Mouse (Mus musculus): ENCODE data around the gene Josd2. TPM values are rescaled to one million over a fixed set of nuclear protein-coding genes. Genes with fewer than 3 reads are reported as not detected.

The Josd2 gene
- polyA plus RNA-seq, 1 experiment from 2014 or later = 92.9 TPM

DNA sequence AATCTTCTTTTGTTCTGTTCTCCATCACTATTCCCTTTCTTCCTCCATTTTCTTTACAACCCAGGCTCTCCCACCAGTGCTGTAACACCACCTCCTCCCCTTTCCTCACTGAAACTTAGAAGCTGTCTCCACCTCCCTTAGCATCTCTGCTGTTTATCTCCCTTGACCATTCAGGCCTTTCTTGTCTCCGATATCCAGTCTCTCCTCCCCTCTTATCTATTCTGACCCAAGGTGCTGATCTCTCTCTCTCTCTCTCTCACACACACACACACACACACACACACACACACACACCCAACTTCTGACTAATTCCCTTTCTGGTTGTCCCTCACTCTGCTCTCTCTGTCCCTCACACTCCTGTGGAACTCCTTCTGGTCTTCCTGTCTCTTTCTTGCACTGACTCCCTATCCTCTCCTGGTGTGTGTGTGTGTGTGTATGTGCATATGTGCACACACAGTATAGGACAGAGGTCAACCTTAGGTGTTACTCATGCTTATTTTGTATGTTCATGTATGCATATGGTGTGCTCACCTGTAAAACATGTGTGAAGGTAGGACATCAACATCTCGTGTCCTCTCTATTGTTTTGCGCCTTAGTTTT is 15.2 kb downstream of the Josd2 start:
- no peaks in the 10 kb centered on the region for H3K4me1 ChIP-seq
- no peak for ATAC-seq (ENCODE audit: insufficient number of reproducible peaks, low FRiP score, low TSS enrichment, low read depth)
- H3K27me3 ChIP-seq = peaks cover 18% of the 10 kb centered on the region
- no peak overlapping the region for H3K9ac ChIP-seq
- H3K36me3 ChIP-seq = 0 out of 2 replicates have a peak, but pooled peaks cover 4% of the 10 kb centered on the region
- no peak overlapping the region for H3K4me3 ChIP-seq
- H3K4me2 ChIP-seq = no peak overlapping the region
- H3K27ac ChIP-seq = no peak overlapping the region
- no peaks in the 10 kb centered on the region for H3K9me3 ChIP-seq
- WGBS = 69% methylated on average over 3 of the region's 3 CpGs

DNA sequence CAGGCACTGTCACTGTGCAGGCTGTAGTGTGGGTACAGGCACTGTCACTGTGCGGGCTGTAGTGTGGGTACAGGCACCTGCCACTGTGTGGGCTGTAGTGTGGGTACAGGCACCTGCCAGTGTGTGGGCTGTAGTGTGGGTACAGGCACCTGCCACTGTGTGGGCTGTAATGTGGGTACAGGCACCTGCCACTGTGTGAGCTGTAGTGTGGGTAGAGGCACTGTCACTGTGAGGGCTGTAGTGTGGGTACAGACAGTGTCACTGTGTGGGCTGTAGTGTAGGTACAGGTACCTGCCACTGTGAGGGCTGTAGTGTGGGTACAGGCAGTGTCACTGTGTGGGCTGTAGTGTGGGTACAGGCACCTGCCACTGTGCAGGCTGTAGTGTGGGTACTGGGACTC is 16.3 kb downstream of the Josd2 start:
- WGBS = 91% methylated on average over 1 of the region's 1 CpGs
- H3K36me3 ChIP-seq = peaks cover 12% of the 10 kb centered on the region
- no peak overlapping the region for H3K4me2 ChIP-seq
- no peak overlapping the region for H3K4me3 ChIP-seq
- H3K9me3 ChIP-seq = no peaks in the 10 kb centered on the region
- no peak for ATAC-seq (ENCODE audit: insufficient number of reproducible peaks, low FRiP score, low TSS enrichment, low read depth)
- no peak overlapping the region for H3K9ac ChIP-seq
- no peak overlapping the region for H3K27ac ChIP-seq
- H3K27me3 ChIP-seq = peaks cover 18% of the 10 kb centered on the region
- no peaks in the 10 kb centered on the region for H3K4me1 ChIP-seq

DNA sequence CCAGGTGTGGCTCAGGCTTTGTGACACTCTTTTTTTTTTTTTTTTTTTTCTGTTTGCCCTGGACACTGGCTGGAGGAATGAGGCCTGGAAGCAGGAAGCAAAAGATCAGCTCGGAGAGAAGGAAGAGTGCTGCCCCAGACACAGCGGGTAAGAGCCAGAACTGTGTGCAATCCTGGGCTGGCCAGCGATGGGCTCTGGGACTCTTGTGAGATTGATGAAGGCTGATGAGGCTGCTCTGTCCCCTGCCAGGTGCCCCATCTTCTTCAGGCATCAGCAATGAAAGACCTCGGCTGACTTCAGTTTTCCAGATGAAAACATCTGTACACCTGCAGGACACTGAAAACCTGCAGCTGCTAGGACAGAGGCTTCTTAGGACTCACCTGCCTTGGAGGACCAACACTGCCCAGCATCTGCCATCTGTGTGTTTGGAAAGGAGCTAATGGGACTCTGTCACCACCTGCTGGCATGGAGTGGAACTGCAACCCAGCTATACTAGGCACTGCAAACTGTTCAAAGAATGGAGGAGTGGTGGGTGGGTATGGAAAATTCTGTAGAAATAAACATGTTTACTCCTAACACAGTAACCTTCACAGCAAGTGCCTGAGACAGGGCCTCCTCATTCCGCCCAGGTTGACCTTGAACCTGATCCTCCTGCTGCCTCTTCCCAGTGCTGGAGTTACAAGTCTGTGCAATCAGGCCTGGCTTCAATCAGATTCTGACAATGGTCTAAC is 17.2 kb downstream of the Josd2 start:
- no peak for ATAC-seq (ENCODE audit: insufficient number of reproducible peaks, low FRiP score, low TSS enrichment, low read depth)
- Histone ChIP-seq H3K4me2 (no peak overlapping the region), H3K9ac (no peak overlapping the region), H3K27me3 (peaks cover 18% of the 10 kb centered on the region), H3K27ac (no peak overlapping the region), H3K4me1 (no peaks in the 10 kb centered on the region), H3K4me3 (no peak overlapping the region), H3K36me3 (peaks cover 19% of the 10 kb centered on the region), H3K9me3 (no peaks in the 10 kb centered on the region)
- 39% methylated on average over 5 of the region's 5 CpGs for WGBS

DNA sequence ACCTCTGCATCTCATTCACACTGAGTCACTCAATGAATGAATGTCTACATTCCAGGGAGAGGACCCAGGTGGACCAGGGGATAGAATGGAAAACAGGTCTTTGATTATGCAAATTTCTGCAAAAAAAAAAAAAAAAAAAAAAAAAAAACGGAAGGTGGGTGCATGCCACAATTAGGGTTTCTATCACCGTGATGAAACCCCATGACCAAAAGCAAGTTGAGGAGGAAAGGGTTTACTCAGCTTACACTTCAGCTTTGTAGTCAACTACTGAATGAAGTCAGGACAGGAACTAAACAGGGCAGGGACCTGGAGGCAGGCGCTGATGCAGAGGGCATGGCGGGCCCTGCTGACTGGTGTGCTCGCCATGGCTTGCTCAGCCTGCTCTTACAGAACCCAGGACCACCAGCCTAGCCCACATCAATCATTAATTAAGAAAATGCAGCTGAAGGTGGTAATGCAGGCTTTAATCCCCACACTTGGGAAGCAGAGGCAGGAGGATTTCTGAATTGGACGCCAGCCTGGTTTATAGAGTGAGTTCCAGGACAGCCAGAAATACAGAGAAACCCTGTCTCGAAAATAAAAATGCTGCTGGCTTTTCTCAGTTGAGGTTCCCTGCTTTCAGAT is 17.9 kb downstream of the Josd2 start:
- no peaks in the 10 kb centered on the region for H3K4me1 ChIP-seq
- ATAC-seq (ENCODE audit: insufficient number of reproducible peaks, low FRiP score, low TSS enrichment, low read depth) = no peak
- no peak overlapping the region for H3K4me2 ChIP-seq
- no peaks in the 10 kb centered on the region for H3K9me3 ChIP-seq
- no peak overlapping the region for H3K4me3 ChIP-seq
- WGBS = 76% methylated on average over 7 of the region's 7 CpGs
- peaks cover 16% of the 10 kb centered on the region for H3K27me3 ChIP-seq
- peaks cover 26% of the 10 kb centered on the region for H3K36me3 ChIP-seq
- H3K9ac ChIP-seq = no peak overlapping the region
- no peak overlapping the region for H3K27ac ChIP-seq

DNA sequence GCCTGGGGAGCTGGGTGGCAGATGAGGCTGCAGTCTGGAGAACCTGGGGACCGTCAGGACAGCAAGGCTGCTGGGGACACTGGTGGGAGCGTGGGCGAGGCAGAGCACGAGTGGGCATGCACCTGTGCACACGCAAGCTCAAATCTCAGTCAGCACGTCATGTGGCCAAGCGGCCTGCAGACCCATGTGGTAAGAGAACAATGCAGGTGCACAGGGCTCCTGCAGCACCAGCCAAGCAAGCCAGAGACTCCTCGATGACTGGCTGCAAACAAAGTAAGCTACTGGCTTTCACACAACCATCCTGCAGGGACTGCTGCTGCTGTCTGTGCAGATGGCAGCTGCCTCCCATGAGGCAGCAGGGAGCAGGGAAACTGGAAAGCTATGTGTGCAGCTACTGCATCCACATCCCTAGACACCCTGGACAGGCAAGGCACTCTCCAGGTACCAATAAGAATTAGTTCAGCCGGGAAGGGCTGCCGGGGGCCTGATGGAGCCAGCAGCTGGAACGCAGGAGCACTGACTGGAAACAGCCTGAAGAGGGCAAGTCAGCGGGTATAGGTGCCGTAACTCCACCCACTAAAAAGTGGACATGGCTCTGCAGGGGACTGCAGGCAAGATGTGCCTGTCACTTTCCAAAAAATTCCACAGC is 19.3 kb downstream of the Josd2 start:
- 64% methylated on average over 13 of the region's 13 CpGs for WGBS
- H3K9ac ChIP-seq = no peak overlapping the region
- H3K4me3 ChIP-seq = no peak overlapping the region

DNA sequence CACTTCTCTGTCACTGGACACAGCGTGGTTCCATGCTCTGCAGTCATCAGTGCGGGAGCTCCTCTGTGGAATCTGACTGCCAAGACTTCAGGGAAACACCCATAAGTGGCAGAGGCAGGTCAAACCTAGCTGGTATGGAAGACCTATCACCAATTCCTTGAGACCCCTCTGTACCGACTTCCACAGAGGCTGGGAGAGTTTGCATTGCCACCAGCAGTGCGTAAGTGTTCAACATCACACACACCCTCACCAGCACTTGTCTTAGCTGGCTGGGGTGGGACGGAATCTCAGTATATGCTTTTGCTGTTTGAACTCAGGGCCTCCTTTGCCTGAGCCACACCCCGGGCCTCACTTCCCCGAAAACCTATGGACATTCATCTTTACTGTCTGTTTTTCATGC is 20.2 kb downstream of the Josd2 start:
- no peak overlapping the region for H3K4me2 ChIP-seq
- peaks cover 48% of the 10 kb centered on the region for H3K36me3 ChIP-seq
- H3K4me1 ChIP-seq = no peaks in the 10 kb centered on the region
- no peaks in the 10 kb centered on the region for H3K9me3 ChIP-seq
- H3K27ac ChIP-seq = no peak overlapping the region
- H3K4me3 ChIP-seq = no peak overlapping the region
- no peak overlapping the region for H3K9ac ChIP-seq
- 88% methylated on average over 7 of the region's 7 CpGs for WGBS
- no peak for ATAC-seq (ENCODE audit: insufficient number of reproducible peaks, low FRiP score, low TSS enrichment, low read depth)
- H3K27me3 ChIP-seq = peaks cover 3% of the 10 kb centered on the region

More for the DNA sequence above, 19.3 kb downstream of the Josd2 start:
- no peaks in the 10 kb centered on the region for H3K4me1 ChIP-seq
- no peaks in the 10 kb centered on the region for H3K9me3 ChIP-seq
- H3K27ac ChIP-seq = no peak overlapping the region
- H3K27me3 ChIP-seq = peaks cover 12% of the 10 kb centered on the region
- no peak for ATAC-seq (ENCODE audit: insufficient number of reproducible peaks, low FRiP score, low TSS enrichment, low read depth)
- peaks cover 39% of the 10 kb centered on the region for H3K36me3 ChIP-seq
- H3K4me2 ChIP-seq = no peak overlapping the region

DNA sequence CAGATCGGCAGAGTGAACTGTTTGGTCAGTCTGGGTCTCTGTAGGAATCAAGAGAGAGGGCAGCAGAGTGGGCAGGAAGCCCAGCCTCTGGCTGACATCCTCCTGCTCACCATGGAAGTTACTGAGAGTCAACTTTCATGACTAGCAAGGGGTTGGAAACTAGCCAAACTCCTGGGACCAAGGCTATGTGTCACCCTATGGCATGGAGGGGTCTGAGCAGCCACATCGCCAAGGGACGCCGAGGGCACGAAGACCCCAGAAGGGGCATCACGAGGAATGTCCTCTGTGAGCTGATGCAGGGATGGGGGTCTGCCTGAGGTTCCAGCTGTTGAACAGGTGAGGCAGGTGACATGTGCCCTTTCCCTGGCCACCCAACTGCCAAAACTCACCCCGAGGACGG is 20.8 kb downstream of the Josd2 start:
- no peak overlapping the region for H3K4me3 ChIP-seq
- no peaks in the 10 kb centered on the region for H3K9me3 ChIP-seq
- H3K9ac ChIP-seq = no peak overlapping the region
- H3K27me3 ChIP-seq = no peaks in the 10 kb centered on the region
- H3K4me2 ChIP-seq = no peak overlapping the region
- no peak for ATAC-seq (ENCODE audit: insufficient number of reproducible peaks, low FRiP score, low TSS enrichment, low read depth)
- 90% methylated on average over 8 of the region's 8 CpGs for WGBS
- H3K36me3 ChIP-seq = peaks cover 53% of the 10 kb centered on the region
- no peaks in the 10 kb centered on the region for H3K4me1 ChIP-seq
- no peak overlapping the region for H3K27ac ChIP-seq

DNA sequence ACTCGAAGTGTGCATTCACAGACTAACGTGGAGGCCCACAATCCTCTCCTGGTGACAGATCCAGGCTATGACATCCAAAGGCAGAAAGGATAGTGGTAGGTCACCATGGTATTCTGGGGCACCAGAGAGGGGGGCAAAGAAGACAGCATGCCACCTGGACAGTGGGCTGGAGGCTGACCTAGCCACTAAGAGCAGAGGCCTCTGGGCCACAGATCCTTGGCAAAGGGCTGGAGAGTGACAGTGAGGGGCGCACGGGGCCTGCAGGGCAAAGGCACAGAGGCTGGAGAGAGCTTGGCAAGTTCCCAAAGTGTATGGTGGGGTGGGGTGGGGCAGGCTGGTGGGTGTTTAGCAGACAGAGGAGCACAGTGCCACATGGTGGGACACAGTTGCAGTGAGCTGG is 22.5 kb downstream of the Josd2 start:
- ATAC-seq (ENCODE audit: insufficient number of reproducible peaks, low FRiP score, low TSS enrichment, low read depth) = no peak
- Histone ChIP-seq H3K36me3 (peaks cover 60% of the 10 kb centered on the region), H3K27me3 (no peaks in the 10 kb centered on the region), H3K27ac (no peak overlapping the region), H3K4me2 (no peak overlapping the region), H3K9ac (no peak overlapping the region), H3K4me3 (no peak overlapping the region), H3K4me1 (peaks cover 8% of the 10 kb centered on the region), H3K9me3 (no peaks in the 10 kb centered on the region)
- WGBS = 91% methylated on average over 4 of the region's 4 CpGs

DNA sequence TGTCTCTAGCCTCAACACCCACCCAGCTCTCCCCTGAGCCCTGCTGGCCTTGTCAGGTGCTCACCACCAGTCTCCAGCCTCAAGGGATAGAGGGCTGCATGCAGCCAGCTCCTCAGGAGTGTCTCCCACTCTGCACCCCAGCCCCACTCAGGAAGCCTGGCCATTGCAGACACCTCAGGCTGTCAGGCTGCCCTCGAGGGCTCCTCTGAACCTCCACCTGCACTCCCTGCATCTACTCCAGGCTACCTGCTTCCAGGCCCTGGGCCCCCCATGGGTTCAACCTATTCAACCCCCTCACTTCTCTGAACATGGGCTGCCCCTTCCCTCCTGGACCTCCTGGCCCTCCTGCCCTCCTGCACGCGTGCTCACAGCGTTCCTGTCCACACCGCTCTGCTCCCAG is 23.6 kb downstream of the Josd2 start:
- Histone ChIP-seq H3K4me2 (no peak overlapping the region), H3K4me1 (peaks cover 14% of the 10 kb centered on the region), H3K27ac (no peak overlapping the region), H3K9me3 (no peaks in the 10 kb centered on the region), H3K27me3 (no peaks in the 10 kb centered on the region), H3K9ac (no peak overlapping the region), H3K36me3 (peaks cover 60% of the 10 kb centered on the region), H3K4me3 (no peak overlapping the region)
- WGBS = 94% methylated on average over 5 of the region's 5 CpGs
- no peak for ATAC-seq (ENCODE audit: insufficient number of reproducible peaks, low FRiP score, low TSS enrichment, low read depth)

DNA sequence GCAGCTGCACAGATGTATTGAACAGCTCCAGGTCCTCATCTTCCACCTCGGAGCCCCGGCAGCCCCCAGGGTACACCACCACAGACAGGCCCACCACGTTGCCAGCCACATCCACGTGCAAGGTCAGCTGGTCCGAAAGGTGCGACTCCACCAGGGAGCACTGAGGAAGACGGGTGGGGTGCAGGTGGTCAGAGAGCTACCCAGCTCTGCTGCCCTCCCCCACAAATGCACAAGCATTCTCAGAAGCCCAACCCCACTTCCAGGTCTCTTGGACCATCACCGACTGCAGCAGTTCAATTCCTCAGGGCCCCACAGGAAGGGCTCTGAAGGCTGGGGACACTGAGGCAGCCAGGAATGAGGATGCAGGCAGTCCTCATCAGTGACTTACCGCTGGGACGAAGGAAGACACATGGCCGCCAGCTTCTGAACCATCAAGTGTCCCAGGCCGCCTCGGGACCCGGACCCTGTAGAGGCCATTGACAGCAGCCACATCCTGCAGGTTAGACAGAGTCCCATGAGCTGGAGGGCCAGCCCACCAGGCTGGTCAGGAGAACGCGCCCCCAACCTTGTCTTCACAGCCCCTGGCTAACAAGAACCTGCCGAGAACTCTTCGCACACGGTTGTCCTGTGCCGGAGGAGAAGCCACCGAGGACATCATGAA is 24.5 kb downstream of the Josd2 start:
- Histone ChIP-seq H3K9me3 (no peaks in the 10 kb centered on the region), H3K36me3 (peaks cover 57% of the 10 kb centered on the region), H3K27me3 (no peaks in the 10 kb centered on the region), H3K4me3 (no peak overlapping the region), H3K4me2 (no peak overlapping the region), H3K27ac (no peak overlapping the region), H3K9ac (no peak overlapping the region), H3K4me1 (peaks cover 21% of the 10 kb centered on the region)
- ATAC-seq (ENCODE audit: insufficient number of reproducible peaks, low FRiP score, low TSS enrichment, low read depth) = no peak
- 91% methylated on average over 21 of the region's 21 CpGs for WGBS

DNA sequence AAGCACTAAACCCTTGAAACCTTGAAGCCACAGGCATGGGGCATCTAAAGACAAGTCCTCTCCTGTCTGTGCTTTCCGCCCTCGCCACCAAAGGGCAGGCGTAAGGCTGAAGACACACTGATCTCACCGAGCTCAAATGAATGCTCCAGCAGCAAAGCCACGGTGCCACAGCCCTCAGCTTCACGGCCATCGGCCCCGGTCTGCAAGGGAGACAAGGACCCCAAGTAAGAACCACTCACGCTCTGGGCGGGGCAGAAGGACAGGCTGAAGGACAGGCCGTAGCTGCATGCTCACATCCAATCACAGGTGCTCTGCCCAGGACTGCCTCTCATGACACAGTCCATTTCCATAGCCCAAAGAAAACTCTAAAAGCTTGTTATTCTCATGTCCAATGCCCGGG is 26.9 kb downstream of the Josd2 start:
- Histone ChIP-seq H3K9ac (no peak overlapping the region), H3K9me3 (no peaks in the 10 kb centered on the region), H3K4me2 (no peak overlapping the region), H3K27me3 (no peaks in the 10 kb centered on the region), H3K27ac (no peak overlapping the region), H3K4me3 (no peak overlapping the region), H3K36me3 (peaks cover 44% of the 10 kb centered on the region), H3K4me1 (peaks cover 24% of the 10 kb centered on the region)
- no peak for ATAC-seq (ENCODE audit: insufficient number of reproducible peaks, low FRiP score, low TSS enrichment, low read depth)
- 89% methylated on average over 12 of the region's 12 CpGs for WGBS

Measured in limb, embryonic 15.5 days (tissue).